Mouse (Mus musculus) lung, postnatal 0 days (tissue): ENCODE measurements around the gene Diras2. TPM values are rescaled to one million over a fixed set of nuclear protein-coding genes. Genes with fewer than 3 reads are reported as not detected.

Source experiments
- ATAC-seq: fragments of 200-750 bp; cut with Nextera tagmentation; 2 replicates; pipeline ENCODE4 v1.8.0; 2017; ENCODE audit warnings: moderate library complexity
- DNase-seq: peaks from one replicate; pipeline ENCODE4 v3.0.0-alpha.2; 2016; ENCODE audit warnings: low spot score
- H3K27ac ChIP-seq: fragments of 300-500 bp; sonication (generic); 2 replicates; pipeline ENCODE4 v1.5.1; 2014; ENCODE audit warnings: antibody characterized with exemption, mild to moderate bottlenecking, low read length, mixed read lengths
- H3K27me3 ChIP-seq: fragments of 300-500 bp; sonication (generic); replicated peaks from 2 replicates; pipeline ENCODE4 v1.6.1; 2014; ENCODE audit warnings: low read length, mixed read lengths; ENCODE audit not compliant: insufficient read depth
- H3K36me3 ChIP-seq: fragments of 300-500 bp; sonication (generic); 2 replicates; pipeline ENCODE4 v1.6.1; 2014; ENCODE audit warnings: low read length, mixed read lengths; ENCODE audit not compliant: insufficient read depth
- H3K4me1 ChIP-seq: fragments of 300-500 bp; sonication (generic); 2 replicates; pipeline ENCODE4 v1.6.1; 2014; ENCODE audit warnings: antibody characterized with exemption, low read depth, low read length, mixed read lengths; ENCODE audit not compliant: insufficient read depth
- H3K4me2 ChIP-seq: fragments of 300-500 bp; sonication (generic); replicated peaks from 2 replicates; pipeline ENCODE4 v1.6.1; 2014; ENCODE audit warnings: low read depth, mild to moderate bottlenecking, low read length, moderate library complexity, mixed read lengths
- H3K4me3 ChIP-seq: fragments of 300-500 bp; sonication (generic); 2 replicates; pipeline ENCODE4 v1.5.1; 2014; ENCODE audit warnings: low read depth, low read length
- H3K9ac ChIP-seq: fragments of 300-500 bp; sonication (generic); replicated peaks from 2 replicates; pipeline ENCODE4 v1.6.1; 2014; ENCODE audit warnings: low read depth, mild to moderate bottlenecking
- H3K9me3 ChIP-seq: fragments of 300-500 bp; sonication (generic); 2 replicates; pipeline ENCODE4 v1.6.1; 2016; ENCODE audit warnings: low read length, mixed read lengths
- CTCF ChIP-seq: IDR thresholded peaks from 2 replicates; pipeline ENCODE4 v1.5.1; 2016; ENCODE audit warnings: antibody characterized with exemption, mild to moderate bottlenecking
- EP300 ChIP-seq: IDR thresholded peaks from 2 replicates; pipeline ENCODE4 v1.6.1; 2016; ENCODE audit warnings: antibody characterized with exemption, mild to moderate bottlenecking, control low read depth
- WGBS: fragments of 180-500 bp; shearing (Covaris S2); extraction: QIAGEN DNeasy Blood & Tissue Kit; methylation state at CpG from one replicate; pipeline ENCODE4 v1.1.7; 2014; 5-methylcytosine and 5-hydroxymethylcytosine counted together
- polyA plus RNA-seq: library from polyadenylated mRNA; unstranded; fragments of >200 nt; fragmentation: Nextera tagmentation; extraction: Ambion mirVana; gene quantifications from 2 replicates; pipeline ENCODE4 v1.2.1, GENCODE M21; 2015

The Diras2 gene
- polyA plus RNA-seq, 1 experiment from 2014 or later: 0.31 TPM

GRCm38 (mm10) chr13:52554722-52555121 is 23.6 kb upstream of the Diras2 start:
- no peaks in the 10 kb centered on the region for H3K27me3 ChIP-seq
- H3K27ac ChIP-seq: no peak overlapping the region
- H3K4me1 ChIP-seq: no peaks in the 10 kb centered on the region
- no peaks in the 10 kb centered on the region for H3K9me3 ChIP-seq
- DNase-seq (no peak), ATAC-seq (no peak)
- no peaks in the 10 kb centered on the region for H3K36me3 ChIP-seq
- WGBS: 76% methylated on average over 9 of the region's 9 CpGs
- no peak for TF ChIP-seq CTCF
- H3K4me3 ChIP-seq: no peak overlapping the region
- no peak overlapping the region for H3K4me2 ChIP-seq
- H3K9ac ChIP-seq: no peak overlapping the region

DNA sequence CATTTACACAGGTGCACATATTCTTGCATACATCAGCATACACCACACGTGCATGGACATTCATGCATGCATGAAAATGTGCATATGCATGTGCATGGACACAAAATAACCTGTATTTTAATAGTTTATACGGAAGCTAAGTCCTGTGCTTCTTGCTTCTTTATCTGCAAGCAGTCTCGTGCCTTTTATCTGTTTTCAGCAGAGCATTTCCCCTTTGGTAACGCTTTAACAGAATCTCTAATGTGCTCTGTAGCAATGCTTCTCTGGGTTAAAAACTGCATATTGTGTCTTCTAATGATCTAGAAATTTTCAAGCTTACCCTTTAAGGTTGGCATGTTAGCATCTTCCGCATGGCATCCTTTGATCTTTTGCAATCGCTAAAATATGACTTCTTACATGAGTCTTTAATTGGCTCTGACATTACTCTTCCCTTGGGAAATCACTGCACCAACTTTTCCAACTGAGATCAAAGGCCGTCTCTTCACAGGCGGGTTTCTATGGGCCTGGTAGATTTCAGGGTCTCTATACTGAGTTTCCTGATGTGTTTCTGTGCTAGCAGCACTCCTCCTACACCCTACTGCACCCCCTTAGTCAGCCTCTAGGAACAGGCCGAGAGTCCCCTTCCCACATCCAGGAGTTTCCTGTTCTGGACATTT is 21.9 kb upstream of the Diras2 start:
- Histone ChIP-seq H3K9me3 (no peaks in the 10 kb centered on the region), H3K27me3 (no peaks in the 10 kb centered on the region), H3K9ac (no peak overlapping the region), H3K4me2 (no peak overlapping the region), H3K36me3 (no peaks in the 10 kb centered on the region), H3K4me3 (no peak overlapping the region), H3K4me1 (no peaks in the 10 kb centered on the region), H3K27ac (no peak overlapping the region)
- no peak for ATAC-seq
- 71% methylated on average over 9 of the region's 9 CpGs for WGBS
- no peak for DNase-seq
- TF ChIP-seq CTCF: no peak
- no peak for TF ChIP-seq EP300

- no peaks in the 10 kb centered on the region for H3K27me3 ChIP-seq
- no peak overlapping the region for H3K27ac ChIP-seq
- no peak overlapping the region for H3K4me3 ChIP-seq
- no peak for DNase-seq
- TF ChIP-seq CTCF (no peak), EP300 (no peak)
- H3K9me3 ChIP-seq: no peaks in the 10 kb centered on the region
- H3K4me2 ChIP-seq: no peak overlapping the region
- WGBS: 64% methylated on average over 9 of the region's 9 CpGs
- no peak overlapping the region for H3K9ac ChIP-seq
- no peaks in the 10 kb centered on the region for H3K4me1 ChIP-seq
- H3K36me3 ChIP-seq: no peaks in the 10 kb centered on the region
- ATAC-seq: no peak
Observed at GRCm38 (mm10) chr13:52551275-52551674, 20.2 kb upstream of the Diras2 start.

GRCm38 (mm10) chr13:52550690-52551193 is 19.7 kb upstream of the Diras2 start:
- WGBS: 65% methylated on average over 5 of the region's 5 CpGs
- Histone ChIP-seq H3K27ac (no peak overlapping the region), H3K4me3 (no peak overlapping the region), H3K4me1 (no peaks in the 10 kb centered on the region), H3K36me3 (no peaks in the 10 kb centered on the region), H3K4me2 (no peak overlapping the region), H3K27me3 (no peaks in the 10 kb centered on the region), H3K9me3 (no peaks in the 10 kb centered on the region), H3K9ac (no peak overlapping the region)
- ATAC-seq: no peak
- TF ChIP-seq CTCF (no peak), EP300 (no peak)
- no peak for DNase-seq

DNA sequence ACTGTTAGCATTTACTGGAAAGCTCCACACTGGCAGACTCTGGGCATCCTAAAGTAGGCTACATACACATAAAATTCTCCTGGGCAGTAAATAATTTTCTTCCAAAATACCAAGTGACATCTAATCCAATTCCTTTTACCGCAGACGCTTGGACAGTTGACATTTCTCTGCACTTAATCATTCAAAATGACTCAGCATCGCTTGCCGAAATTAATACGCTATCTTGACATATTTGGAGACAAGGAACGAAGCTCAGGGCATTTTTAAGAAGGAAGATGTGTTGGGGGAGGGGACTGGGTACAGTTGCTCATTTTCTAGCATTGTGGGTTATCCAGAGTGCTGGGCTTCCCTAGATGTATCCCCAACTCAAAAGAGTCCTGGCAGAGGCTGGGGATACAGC is 15.2 kb upstream of the Diras2 start:
- 64% methylated on average over 6 of the region's 6 CpGs for WGBS

GRCm38 (mm10) chr13:52542636-52543035 is 11.6 kb upstream of the Diras2 start:
- WGBS: 62% methylated on average over 4 of the region's 4 CpGs
- Histone ChIP-seq H3K27me3 (no peaks in the 10 kb centered on the region), H3K9ac (no peak overlapping the region), H3K27ac (no peak overlapping the region), H3K9me3 (no peaks in the 10 kb centered on the region), H3K4me1 (no peaks in the 10 kb centered on the region), H3K4me3 (no peak overlapping the region), H3K4me2 (no peak overlapping the region), H3K36me3 (no peaks in the 10 kb centered on the region)
- DNase-seq (no peak), ATAC-seq (no peak)
- TF ChIP-seq EP300 (no peak), CTCF (no peak)

More for the DNA sequence above, 15.2 kb upstream of the Diras2 start:
- TF ChIP-seq CTCF (no peak), EP300 (no peak)
- Histone ChIP-seq H3K4me2 (no peak overlapping the region), H3K4me3 (no peak overlapping the region), H3K27ac (no peak overlapping the region), H3K36me3 (no peaks in the 10 kb centered on the region), H3K27me3 (no peaks in the 10 kb centered on the region), H3K4me1 (no peaks in the 10 kb centered on the region), H3K9ac (no peak overlapping the region), H3K9me3 (no peaks in the 10 kb centered on the region)
- ATAC-seq: no peak
- no peak for DNase-seq
